Mouse (Mus musculus) thymus, postnatal 10 days (tissue): ENCODE measurements around the gene Btbd35f16.
"Not testable (repeated sequence)": the region's sequence is repeated elsewhere in the genome, so short reads cannot be mapped to it uniquely, and the experiment has no call there.

Experiments used
- DNase-seq, 2 experiments: peaks; one replicate each; pipeline ENCODE4 v3.0.0; 2021; ENCODE audit warnings: low spot score in 2 of 2

Gene Btbd35f16

GRCm38 (mm10) chrX:3956902-3957301, at the start of gene Btbd35f16:
Btbd35f16 (minus strand) TSS chrX:3957002.
- DNase-seq: not testable (repeated sequence)
